Comparison of ENCODE assay signal across 9 mouse cellular contexts in genomic region chr9:124442533-124442855, GRCm38 (mm10). TPM values are rescaled to one million over a fixed set of nuclear protein-coding genes. Genes with fewer than 3 reads are reported as not detected.
A peak's percentile ranks its signal among the peaks of the same experiment; 100 is the strongest.
DNase-seq lines count a peak whose midpoint lies in the region; ATAC-seq lines count a peak whose summit lies in the region.
"Had no signal": no experiment of that assay in that cellular context is flagged by ENCODE, and none has a peak within 500 bp of the region (broad histone marks: within the 10 kb centered on the region; RNA-seq: fewer than 3 reads in every experiment).

No protein-coding gene starts in this region.

- peaks cover 15% of the 10 kb centered on the region; the same call in 1 of the 2 replicates for H3K9me3 ChIP-seq in midbrain, embryonic 11.5 days (ENCODE audit: control insufficient read depth, low read length)
- peaks cover 33% of the 10 kb centered on the region for H3K9me3 ChIP-seq in midbrain, embryonic 13.5 days
- peaks cover 30% of the 10 kb centered on the region for H3K9me3 ChIP-seq in hindbrain, embryonic 16.5 days (ENCODE audit: control insufficient read depth, low read length)

- no peak overlapping the region for H3K4me3 ChIP-seq in midbrain, embryonic 11.5 days (ENCODE audit: low read depth, low read length)
- no peak overlapping the region for H3K4me3 ChIP-seq in midbrain, embryonic 13.5 days (replicated peaks)
- no peak overlapping the region for H3K4me3 ChIP-seq in hindbrain, embryonic 16.5 days (ENCODE audit: low read length)

- peak; percentile 10 for ATAC-seq in midbrain, embryonic 11.5 days (ENCODE audit: low FRiP score)
- no peak for ATAC-seq in midbrain, embryonic 13.5 days
- no peak for ATAC-seq in hindbrain, embryonic 16.5 days

- no peaks in the 10 kb centered on the region for H3K27me3 ChIP-seq in midbrain, embryonic 11.5 days (ENCODE audit: control insufficient read depth, insufficient read depth, low read length)
- H3K27me3 ChIP-seq in midbrain, embryonic 13.5 days = no peaks in the 10 kb centered on the region
- no peaks in the 10 kb centered on the region for H3K27me3 ChIP-seq in hindbrain, embryonic 16.5 days (replicated peaks; ENCODE audit: control insufficient read depth, insufficient read depth, low read length)

- no peak overlapping the region for H3K9ac ChIP-seq in midbrain, embryonic 11.5 days (ENCODE audit: low read length)
- H3K9ac ChIP-seq in midbrain, embryonic 13.5 days (replicated peaks) = no peak overlapping the region
- H3K9ac ChIP-seq in hindbrain, embryonic 16.5 days (ENCODE audit: low read depth, low read length) = no peak overlapping the region

- WGBS in midbrain, embryonic 11.5 days = 96% methylated on average over 15 of the region's 15 CpGs
- over 99% methylated on average over 15 of the region's 15 CpGs for WGBS in midbrain, embryonic 13.5 days
- WGBS in hindbrain, embryonic 16.5 days = 95% methylated on average over 15 of the region's 15 CpGs

- no peak overlapping the region for H3K27ac ChIP-seq in midbrain, embryonic 11.5 days (ENCODE audit: low read depth, low read length)
- no peak overlapping the region for H3K27ac ChIP-seq in midbrain, embryonic 13.5 days
- no peak overlapping the region for H3K27ac ChIP-seq in hindbrain, embryonic 16.5 days (ENCODE audit: low read depth, low read length)

- peaks cover 34% of the 10 kb centered on the region for H3K36me3 ChIP-seq in midbrain, embryonic 11.5 days (ENCODE audit: control insufficient read depth, insufficient read depth, low read length)
- H3K36me3 ChIP-seq in midbrain, embryonic 13.5 days = peaks cover 38% of the 10 kb centered on the region
- peaks cover 33% of the 10 kb centered on the region for H3K36me3 ChIP-seq in hindbrain, embryonic 16.5 days (ENCODE audit: control insufficient read depth, insufficient read depth, low read length)

- no peak overlapping the region for H3K4me2 ChIP-seq in midbrain, embryonic 11.5 days
- no peak overlapping the region for H3K4me2 ChIP-seq in midbrain, embryonic 13.5 days (replicated peaks)
- H3K4me2 ChIP-seq in hindbrain, embryonic 16.5 days (ENCODE audit: low read length) = no peak overlapping the region

- peak; percentile 79 for DNase-seq in midbrain, embryonic 11.5 days (ENCODE audit: low spot score, missing footprints)
- peak; percentile 8 for DNase-seq in adrenal gland, postnatal 25 days
- DNase-seq in gastrocnemius, adult 18-20 months (ENCODE audit: low spot score) = peak; percentile 4
- DNase-seq in left cerebral cortex, adult 8-10 months (ENCODE audit: low spot score in 2 of 2) = peak; percentile 4 to 45
- peak; percentile 49 for DNase-seq in right cerebral cortex, postnatal 14 days

- H3K4me1 ChIP-seq in midbrain, embryonic 11.5 days (ENCODE audit: control insufficient read depth, insufficient read depth, low read length) = no peaks in the 10 kb centered on the region
- no peaks in the 10 kb centered on the region for H3K4me1 ChIP-seq in midbrain, embryonic 13.5 days (replicated peaks)
- no peaks in the 10 kb centered on the region for H3K4me1 ChIP-seq in hindbrain, embryonic 16.5 days (ENCODE audit: control insufficient read depth, insufficient read depth, low read depth, low read length)

RNA-seq across cellular contexts. Expression of gene Ppp2r3d, which starts 34.2 kb away (rescaled TPM):
- 84.3 and 113 TPM in 2 replicates for polyA plus RNA-seq in midbrain, embryonic 11.5 days (2014; fragmentation: Nextera tagmentation; extraction: Ambion mirVana)
- 166 and 188 TPM in 2 replicates for polyA plus RNA-seq in midbrain, embryonic 13.5 days (2015; fragmentation: Nextera tagmentation; extraction: Ambion mirVana)
- total RNA-seq in adrenal gland, postnatal 25 days (2021) = 101 and 138 TPM in 2 replicates
- 10 to 100 TPM; 27.9 to 30.0 TPM for total RNA-seq in gastrocnemius, adult 18-20 months (2021)
- 100 to 1,000 TPM in 2 of 4 experiments, 10 to 100 TPM in 2; 94.9 to 111 (median 99.1) TPM for total RNA-seq in left cerebral cortex, adult 8-10 months (2022)
- polyA plus RNA-seq in hindbrain, embryonic 16.5 days (2015; fragmentation: Nextera tagmentation; extraction: Ambion mirVana) = 149 and 160 TPM in 2 replicates

RNA-seq across cellular contexts. Expression of gene Gm21836, which starts 51.1 kb away (rescaled TPM):
- polyA plus RNA-seq in midbrain, embryonic 11.5 days (2014; fragmentation: Nextera tagmentation; extraction: Ambion mirVana) = not detected in 2 replicates
- polyA plus RNA-seq in midbrain, embryonic 13.5 days (2015; fragmentation: Nextera tagmentation; extraction: Ambion mirVana) = not detected in 2 replicates
- not detected in 2 replicates for total RNA-seq in adrenal gland, postnatal 25 days (2021)
- not detected for total RNA-seq in gastrocnemius, adult 18-20 months (2021)
- total RNA-seq in left cerebral cortex, adult 8-10 months (2022) = not detected
- not detected in 2 replicates for polyA plus RNA-seq in hindbrain, embryonic 16.5 days (2015; fragmentation: Nextera tagmentation; extraction: Ambion mirVana)
- total RNA-seq: layer of hippocampus, postnatal 36 days had no signal
- polyA plus RNA-seq: spleen, adult 2 months had no signal

Comparison
In these comparisons a context has a peak if more than half of its experiments do, and no peak if none do; other contexts are left out.
1. DNase-seq: peak in every context shown above with its lines; median percentile 79 in midbrain, embryonic 11.5 days; 49 in right cerebral cortex, postnatal 14 days; 24 in left cerebral cortex, adult 8-10 months; 8 in adrenal gland, postnatal 25 days; 4 in gastrocnemius, adult 18-20 months.